In the genomic region with DNA sequence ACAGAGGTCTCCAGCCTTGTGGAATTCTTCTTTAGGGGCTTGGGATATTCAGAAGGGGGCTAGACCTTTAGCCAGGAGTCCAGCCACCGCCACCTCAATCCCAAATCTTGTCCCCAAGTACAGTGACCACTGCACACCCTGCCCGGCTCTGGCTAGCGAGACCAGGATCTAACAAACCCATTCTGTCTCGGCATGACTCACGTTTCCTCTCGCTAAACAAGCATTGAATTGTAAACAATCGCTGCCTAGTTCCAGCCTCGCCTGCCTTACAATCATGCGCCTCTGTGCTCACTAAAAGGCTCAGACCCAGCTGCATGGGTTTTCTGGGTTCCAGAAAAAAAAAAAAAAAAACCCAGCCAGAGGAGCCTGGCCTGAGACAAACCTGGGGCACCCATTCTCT, we compare ENCODE assay signal across 8 mouse cellular contexts. TPM values are rescaled to one million over a fixed set of nuclear protein-coding genes. Genes with fewer than 3 reads are reported as not detected.
DNase-seq lines count a peak whose midpoint lies in the region; ATAC-seq lines count a peak whose summit lies in the region.

No protein-coding gene starts in this region.

- H3K4me1 ChIP-seq in midbrain, embryonic 10.5 days = peaks cover 4% of the 10 kb centered on the region; the same call in 1 of the 2 replicates
- no peaks in the 10 kb centered on the region for H3K4me1 ChIP-seq in midbrain, embryonic 11.5 days (ENCODE audit: control insufficient read depth, insufficient read depth, low read length)
- H3K4me1 ChIP-seq in forebrain, embryonic 16.5 days (replicated peaks; ENCODE audit: control insufficient read depth, insufficient read depth, low read length) = 0 out of 2 replicates have a peak, but pooled peaks cover 5% of the 10 kb centered on the region
- H3K4me1 ChIP-seq in limb, embryonic 12.5 days (replicated peaks) = no peaks in the 10 kb centered on the region

- H3K9me3 ChIP-seq in midbrain, embryonic 10.5 days (replicated peaks) = peaks cover 7% of the 10 kb centered on the region
- peaks cover 3% of the 10 kb centered on the region; the same call in 1 of the 2 replicates for H3K9me3 ChIP-seq in midbrain, embryonic 11.5 days (ENCODE audit: control insufficient read depth, low read length)
- H3K9me3 ChIP-seq in forebrain, embryonic 16.5 days (ENCODE audit: control insufficient read depth, low read length) = no peaks in the 10 kb centered on the region
- H3K9me3 ChIP-seq in limb, embryonic 12.5 days = no peaks in the 10 kb centered on the region

- H3K4me3 ChIP-seq in midbrain, embryonic 10.5 days = no peak overlapping the region
- no peak overlapping the region for H3K4me3 ChIP-seq in midbrain, embryonic 11.5 days (ENCODE audit: low read depth, low read length)
- H3K4me3 ChIP-seq in forebrain, embryonic 16.5 days (replicated peaks; ENCODE audit: low read length) = no peak overlapping the region
- no peak overlapping the region for H3K4me3 ChIP-seq in limb, embryonic 12.5 days (replicated peaks)

- no peak overlapping the region for H3K9ac ChIP-seq in midbrain, embryonic 11.5 days (ENCODE audit: low read length)
- no peak overlapping the region for H3K9ac ChIP-seq in forebrain, embryonic 16.5 days (replicated peaks; ENCODE audit: low read depth, low read length)
- H3K9ac ChIP-seq in limb, embryonic 12.5 days (replicated peaks) = no peak overlapping the region

- WGBS in midbrain, embryonic 10.5 days = 67% methylated on average over 9 of the region's 9 CpGs
- 69% methylated on average over 9 of the region's 9 CpGs for WGBS in midbrain, embryonic 11.5 days
- 27% methylated on average over 9 of the region's 9 CpGs for WGBS in forebrain, embryonic 16.5 days
- WGBS in limb, embryonic 12.5 days = 55% methylated on average over 9 of the region's 9 CpGs

- H3K4me2 ChIP-seq in midbrain, embryonic 11.5 days = no peak overlapping the region
- no peak overlapping the region for H3K4me2 ChIP-seq in forebrain, embryonic 16.5 days (ENCODE audit: low read length)
- H3K4me2 ChIP-seq in limb, embryonic 12.5 days = no peak overlapping the region

- H3K27me3 ChIP-seq in midbrain, embryonic 10.5 days (ENCODE audit: low read depth, poor library complexity, severe bottlenecking) = no peaks in the 10 kb centered on the region
- no peaks in the 10 kb centered on the region for H3K27me3 ChIP-seq in midbrain, embryonic 11.5 days (ENCODE audit: control insufficient read depth, insufficient read depth, low read length)
- no peaks in the 10 kb centered on the region for H3K27me3 ChIP-seq in forebrain, embryonic 16.5 days (replicated peaks; ENCODE audit: control insufficient read depth, insufficient read depth, low read length)
- no peaks in the 10 kb centered on the region for H3K27me3 ChIP-seq in limb, embryonic 12.5 days

- peaks cover 22% of the 10 kb centered on the region for H3K36me3 ChIP-seq in midbrain, embryonic 10.5 days
- peaks cover 6% of the 10 kb centered on the region; the same call in 1 of the 2 replicates for H3K36me3 ChIP-seq in midbrain, embryonic 11.5 days (ENCODE audit: control insufficient read depth, insufficient read depth, low read length)
- H3K36me3 ChIP-seq in forebrain, embryonic 16.5 days (ENCODE audit: control insufficient read depth, insufficient read depth) = peaks cover 5% of the 10 kb centered on the region
- H3K36me3 ChIP-seq in limb, embryonic 12.5 days = peaks cover 19% of the 10 kb centered on the region

- H3K27ac ChIP-seq in midbrain, embryonic 10.5 days (replicated peaks) = peak overlapping the region; percentile 28; the same call in 1 of the 2 replicates
- no peak overlapping the region for H3K27ac ChIP-seq in midbrain, embryonic 11.5 days (ENCODE audit: low read depth, low read length)
- peak overlapping the region; percentile 70; the same call in 1 of the 2 replicates for H3K27ac ChIP-seq in forebrain, embryonic 16.5 days (ENCODE audit: low read length)
- peak overlapping the region; percentile 69; the same call in 1 of the 2 replicates for H3K27ac ChIP-seq in limb, embryonic 12.5 days

- no peak for ATAC-seq in midbrain, embryonic 11.5 days (ENCODE audit: low FRiP score)
- peak; percentile 68 for ATAC-seq in forebrain, embryonic 16.5 days
- no peak for ATAC-seq in limb, embryonic 12.5 days (ENCODE audit: insufficient number of reproducible peaks, insufficient read depth, low FRiP score, low TSS enrichment, low read depth)

- no peak for DNase-seq in midbrain, embryonic 10.5 days (ENCODE audit: low spot score)
- DNase-seq in midbrain, embryonic 11.5 days (ENCODE audit: low spot score, missing footprints) = no peak
- DNase-seq in right cerebral cortex, postnatal 25 days = peak; percentile 32
- DNase-seq in cerebellum, adult 18-20 months = no peak
- DNase-seq in testis, postnatal 14 days (ENCODE audit: low spot score) = no peak
- no peak for DNase-seq in retina, postnatal 1 day

RNA-seq across cellular contexts. Expression of a gene that starts 12.2 kb away (rescaled TPM):
- 210 and 222 TPM in 2 replicates for polyA plus RNA-seq in midbrain, embryonic 10.5 days (2016; fragmentation: Nextera tagmentation; extraction: Ambion mirVana)
- 94.6 and 108 TPM in 2 replicates for polyA plus RNA-seq in midbrain, embryonic 11.5 days (2014; fragmentation: Nextera tagmentation; extraction: Ambion mirVana)
- polyA plus RNA-seq in forebrain, embryonic 16.5 days (2015; fragmentation: Nextera tagmentation; extraction: Ambion mirVana) = 180 TPM in 2 replicates
- polyA plus RNA-seq in limb, embryonic 12.5 days (2016; fragmentation: Nextera tagmentation; extraction: Ambion mirVana) = 172 and 173 TPM in 2 replicates

RNA-seq across cellular contexts. Expression of a gene that starts 17.5 kb away (rescaled TPM):
- 0.34 and 0.36 TPM in 2 replicates for polyA plus RNA-seq in midbrain, embryonic 10.5 days (2016; fragmentation: Nextera tagmentation; extraction: Ambion mirVana)
- polyA plus RNA-seq in midbrain, embryonic 11.5 days (2014; fragmentation: Nextera tagmentation; extraction: Ambion mirVana) = 0.66 TPM in 1 of 2 replicates, not detected in the other
- polyA plus RNA-seq in forebrain, embryonic 16.5 days (2015; fragmentation: Nextera tagmentation; extraction: Ambion mirVana) = 1.6 and 1.7 TPM in 2 replicates
- polyA plus RNA-seq in limb, embryonic 12.5 days (2016; fragmentation: Nextera tagmentation; extraction: Ambion mirVana) = 0.40 and 0.42 TPM in 2 replicates
